Mouse (Mus musculus) bone marrow, adult 2 months (tissue): ENCODE measurements at regions not wholly inside any gene's neighbourhood (a gene's known extent, or its start where the extent isn't known, plus 50 kb on each side); places are given as distances from the start of the nearest gene placed in this dataset.

Experiments used
- H3K27ac ChIP-seq: fragments of 200-500 bp; 2 replicates; pipeline ENCODE4 v1.5.1; 2012; ENCODE audit warnings: low read depth, mild to moderate bottlenecking, control low read depth, inconsistent platforms, low read length; ENCODE audit not compliant: control insufficient read depth, poor library complexity, insufficient read depth
- H3K4me1 ChIP-seq: fragments of 200-500 bp; 2 replicates; pipeline ENCODE4 v1.6.1; 2011; ENCODE audit warnings: low read length; ENCODE audit not compliant: control insufficient read depth, insufficient read depth
- H3K4me3 ChIP-seq: fragments of 200-500 bp; replicated peaks from 2 replicates; pipeline ENCODE3; 2011; ENCODE audit warnings: mild to moderate bottlenecking, low read depth, low read length, control low read depth; ENCODE audit not compliant: control insufficient read depth
- CTCF ChIP-seq: fragments of 200-500 bp; IDR thresholded peaks from 2 replicates; pipeline ENCODE4 v1.5.1; 2011; ENCODE audit warnings: low read length, control low read depth; ENCODE audit not compliant: control insufficient read depth, insufficient read depth
- POLR2A ChIP-seq: fragments of 200-500 bp; IDR thresholded peaks from 2 replicates; pipeline ENCODE4 v1.6.1; 2011; ENCODE audit warnings: low read depth, mild to moderate bottlenecking, control low read depth, low read length, borderline replicate concordance; ENCODE audit not compliant: control insufficient read depth
- WGBS: fragments of 180-500 bp; shearing (Covaris S2); methylation state at CpG from one replicate; pipeline ENCODE4 v1.1.7; 2018; 5-methylcytosine and 5-hydroxymethylcytosine counted together

DNA sequence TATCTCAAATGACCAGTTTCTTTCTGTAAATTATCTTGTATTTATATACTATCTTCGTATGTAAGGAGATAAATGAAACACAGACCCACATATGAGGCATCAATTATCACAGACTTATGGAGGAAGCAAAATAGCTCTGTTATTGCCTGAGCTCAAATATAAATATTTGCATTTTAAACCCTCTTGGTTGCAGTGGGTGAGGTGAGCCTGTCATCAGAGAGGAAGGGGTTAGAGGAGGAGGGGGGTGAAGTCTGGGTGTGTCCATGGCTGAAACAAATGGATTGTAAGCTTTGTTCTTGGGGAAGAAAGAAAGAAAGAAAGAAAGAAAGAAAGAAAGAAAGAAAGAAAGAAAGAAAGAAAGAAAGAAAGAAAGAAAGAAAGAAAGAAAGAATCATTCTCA lies 265.5 kb downstream of the Meis1 start:
- TF ChIP-seq CTCF (no peak), POLR2A (no peak)
- 63% methylated on average over 1 of the region's 1 CpGs for WGBS
- H3K27ac ChIP-seq: no peak overlapping the region
- no peak overlapping the region for H3K4me3 ChIP-seq
- no peaks in the 10 kb centered on the region; the same call in 1 of the 2 replicates for H3K4me1 ChIP-seq

DNA sequence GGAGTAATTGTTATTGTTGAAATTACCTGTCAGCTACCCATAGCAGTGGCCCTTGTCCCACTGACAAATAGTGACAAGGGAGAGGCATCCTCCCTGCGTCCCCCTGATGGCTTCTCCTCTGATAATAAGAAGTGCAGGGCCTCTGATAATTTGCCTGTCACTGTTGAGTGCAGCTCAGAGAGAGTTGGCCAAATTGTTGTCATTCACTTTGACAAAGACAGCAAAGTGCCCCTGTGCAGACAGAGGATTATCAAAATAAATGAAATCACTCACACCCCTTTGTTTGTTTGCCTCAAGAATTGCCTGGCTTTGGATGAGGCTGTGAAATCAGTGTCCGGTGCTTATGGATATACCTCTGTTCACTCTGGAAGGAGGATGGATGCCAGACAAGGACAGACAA lies 266.3 kb downstream of the Meis1 start:
- WGBS: 75% methylated on average over 2 of the region's 2 CpGs
- TF ChIP-seq CTCF: no peak
- TF ChIP-seq POLR2A: no peak
- Histone ChIP-seq H3K4me1 (no peaks in the 10 kb centered on the region; the same call in 1 of the 2 replicates), H3K4me3 (no peak overlapping the region), H3K27ac (no peak overlapping the region)

DNA sequence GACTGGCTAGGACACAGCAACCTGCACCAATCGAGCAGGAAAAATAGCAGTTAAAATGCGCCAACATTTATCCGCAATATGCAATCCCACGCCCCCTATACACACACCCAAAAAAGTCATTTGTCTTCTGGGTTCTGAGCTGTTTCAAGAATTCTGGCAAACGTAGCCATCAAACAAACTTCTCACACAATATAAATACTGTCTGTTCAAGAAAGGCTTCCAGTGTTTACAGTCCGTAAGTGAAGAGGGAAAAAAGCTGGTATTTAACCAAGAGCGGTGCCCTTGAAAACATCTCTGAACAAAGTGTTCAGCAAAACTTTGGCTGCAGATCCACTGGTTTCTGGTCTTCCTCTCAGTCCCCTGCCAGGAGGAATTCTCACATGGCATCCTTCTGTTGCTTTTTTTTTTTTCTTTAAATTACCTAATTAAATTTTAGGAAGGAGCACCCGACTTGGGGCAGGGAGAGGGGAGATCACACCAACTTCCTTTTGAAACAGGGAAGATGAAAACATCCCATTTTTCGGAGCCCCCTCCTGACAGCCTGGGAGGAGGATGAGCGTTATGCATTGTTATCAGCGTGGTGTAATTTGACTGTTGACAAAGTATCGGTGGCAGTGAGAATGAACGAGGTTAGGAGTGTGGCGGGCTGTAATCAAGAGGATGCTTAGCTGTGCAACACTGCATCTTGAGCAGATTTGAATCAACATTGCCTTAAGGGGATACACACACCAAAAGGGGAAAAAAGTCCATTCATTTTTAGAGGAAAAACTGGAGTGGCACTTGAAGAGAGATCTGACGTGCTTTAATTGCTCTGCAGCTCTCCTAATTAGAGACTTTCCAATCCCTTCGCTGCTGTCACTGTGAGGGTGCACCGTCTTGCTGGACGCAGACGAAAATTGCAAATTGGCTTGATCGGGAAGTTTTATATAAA lies 267.6 kb downstream of the Meis1 start:
- no peak overlapping the region for H3K27ac ChIP-seq
- H3K4me3 ChIP-seq: no peak overlapping the region
- 66% methylated on average over 20 of the region's 20 CpGs for WGBS
- no peaks in the 10 kb centered on the region; the same call in 1 of the 2 replicates for H3K4me1 ChIP-seq
- TF ChIP-seq CTCF: no peak
- no peak for TF ChIP-seq POLR2A

DNA sequence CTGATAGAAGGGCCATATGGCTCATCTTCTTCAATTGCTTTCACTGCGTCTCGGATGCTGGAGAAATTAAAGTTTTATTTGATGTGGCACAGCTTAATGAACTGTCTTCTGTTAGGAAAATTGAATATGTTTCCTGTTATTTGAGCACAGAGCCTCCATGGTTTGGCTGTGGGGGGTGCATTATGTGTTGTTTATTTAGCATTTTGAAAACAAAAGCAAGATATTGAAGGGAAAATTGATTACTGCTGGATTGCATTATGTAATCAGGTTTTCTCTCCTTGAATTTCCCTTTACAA lies 268.8 kb downstream of the Meis1 start:
- Histone ChIP-seq H3K4me1 (no peaks in the 10 kb centered on the region; the same call in 1 of the 2 replicates), H3K4me3 (no peak overlapping the region), H3K27ac (no peak overlapping the region)
- TF ChIP-seq CTCF: no peak
- TF ChIP-seq POLR2A: no peak
- WGBS: 57% methylated on average over 2 of the region's 2 CpGs

- no peaks in the 10 kb centered on the region; the same call in 1 of the 2 replicates for H3K4me1 ChIP-seq
- TF ChIP-seq POLR2A: no peak
- no peak for TF ChIP-seq CTCF
- no peak overlapping the region for H3K27ac ChIP-seq
- WGBS: 74% methylated on average over 9 of the region's 9 CpGs
- no peak overlapping the region for H3K4me3 ChIP-seq
Measured at GRCm38 (mm10) chr11:18749265-18750079, 269.3 kb downstream of the Meis1 start.

DNA sequence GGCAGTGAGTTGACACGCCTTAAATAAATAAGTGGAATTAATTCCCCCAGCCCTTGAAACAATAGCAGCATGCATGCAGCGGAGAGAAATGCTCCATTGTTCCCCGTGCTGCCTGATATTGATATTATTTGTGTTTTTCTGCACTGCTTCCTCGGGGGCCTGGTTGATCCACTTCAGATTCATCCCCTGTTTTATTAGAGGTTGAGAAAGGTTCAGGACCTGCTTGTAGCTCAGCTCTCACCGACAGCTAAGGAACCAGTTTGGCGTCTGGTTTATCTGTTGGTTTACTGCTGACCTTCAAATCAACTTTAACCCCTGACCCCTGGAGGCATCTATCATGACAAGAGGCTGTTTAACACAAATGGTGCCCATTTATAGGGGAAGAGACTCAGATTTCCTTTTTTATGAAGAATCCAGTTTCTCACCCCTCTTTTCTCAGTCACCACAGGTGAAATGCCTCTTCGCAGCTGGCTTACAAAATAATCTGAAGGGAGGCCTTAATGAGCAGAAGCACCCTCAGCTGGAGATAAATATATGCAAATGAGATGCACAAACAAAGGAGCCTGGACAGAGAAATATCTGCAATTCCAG lies 270.8 kb downstream of the Meis1 start:
- WGBS: 85% methylated on average over 7 of the region's 7 CpGs
- H3K4me1 ChIP-seq: no peaks in the 10 kb centered on the region

GRCm38 (mm10) chr11:18747361-18747760 lies 271.4 kb downstream of the Meis1 start:
- Histone ChIP-seq H3K4me1 (no peaks in the 10 kb centered on the region), H3K27ac (no peak overlapping the region), H3K4me3 (no peak overlapping the region)
- WGBS: 86% methylated on average over 9 of the region's 9 CpGs
- TF ChIP-seq CTCF: no peak
- no peak for TF ChIP-seq POLR2A

More for the DNA sequence above, 270.8 kb downstream of the Meis1 start:
- no peak overlapping the region for H3K27ac ChIP-seq
- H3K4me3 ChIP-seq: no peak overlapping the region
- TF ChIP-seq CTCF: no peak
- TF ChIP-seq POLR2A: no peak

- H3K4me3 ChIP-seq: no peak overlapping the region
- WGBS: 83% methylated on average over 5 of the region's 5 CpGs
- no peak overlapping the region for H3K27ac ChIP-seq
- H3K4me1 ChIP-seq: no peaks in the 10 kb centered on the region
- TF ChIP-seq CTCF (no peak), POLR2A (no peak)
Measured at GRCm38 (mm10) chr11:18746486-18746885, 272.3 kb downstream of the Meis1 start.
